Mouse (Mus musculus): ENCODE measurements around the gene Galnt13.

- TF ChIP-seq CTCF (IDR thresholded peaks at IDR 0.05; ENCODE audit: low read depth) (no peak), EP300 (optimal IDR thresholded peaks at IDR 0.05) (no peak)
Observed at GRCm38 (mm10) chr2:55164781-55165180, 728.7 kb downstream of the Galnt13 start.
